Mouse (Mus musculus): ENCODE data around the gene Kif17.

Gene Kif17

DNA sequence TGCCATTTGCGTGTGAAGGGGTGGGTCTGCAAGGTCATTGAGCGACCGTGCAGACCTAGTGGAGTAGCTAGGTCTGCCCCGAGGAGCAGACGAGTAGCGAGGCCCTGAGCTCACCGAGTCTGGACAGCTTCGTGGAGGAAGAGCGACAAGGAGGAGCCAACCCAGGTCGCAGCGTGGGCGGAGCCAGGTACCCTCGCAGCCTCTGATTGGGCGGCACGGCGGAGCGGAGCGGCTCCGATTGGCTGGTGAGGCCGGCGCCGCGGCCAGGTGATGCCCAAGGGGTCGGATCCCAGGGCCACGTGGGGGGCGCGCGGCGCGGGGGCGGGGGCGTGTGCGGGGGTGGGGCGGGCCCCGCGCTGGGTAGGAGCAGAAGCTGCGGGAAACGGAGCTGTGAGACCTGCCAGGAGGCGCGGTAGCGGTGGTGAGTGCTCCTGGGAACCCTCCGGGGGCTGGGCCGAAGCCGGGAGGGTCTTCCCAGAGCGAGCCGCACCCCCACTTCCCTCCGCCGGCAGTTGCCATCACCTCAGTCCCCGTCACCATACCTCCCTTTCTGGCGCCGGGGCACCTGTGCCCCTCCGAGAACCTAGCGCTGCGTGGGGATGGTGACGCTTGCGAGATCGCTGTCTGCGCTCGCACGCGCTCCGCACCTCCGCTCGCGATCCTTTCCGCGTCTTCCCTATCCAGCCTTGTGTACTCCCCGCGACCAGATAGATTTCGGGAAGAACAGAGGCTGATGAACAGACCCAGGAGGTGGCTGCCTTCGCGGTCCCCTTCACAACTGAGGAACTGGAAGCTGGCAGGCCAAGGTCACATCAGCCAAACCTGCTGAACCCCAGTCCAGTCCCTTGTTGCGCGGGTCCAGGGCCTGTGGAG lies at the start of gene Kif17, which contains the start of gene Sh2d5:
Kif17 (plus strand) TSS at position 348 of the 873 bp plus-strand sequence.
Sh2d5 (plus strand) TSS at position 316 of the 873 bp plus-strand sequence.
- no peak for DNase-seq (ENCODE audit: low spot score)

DNA sequence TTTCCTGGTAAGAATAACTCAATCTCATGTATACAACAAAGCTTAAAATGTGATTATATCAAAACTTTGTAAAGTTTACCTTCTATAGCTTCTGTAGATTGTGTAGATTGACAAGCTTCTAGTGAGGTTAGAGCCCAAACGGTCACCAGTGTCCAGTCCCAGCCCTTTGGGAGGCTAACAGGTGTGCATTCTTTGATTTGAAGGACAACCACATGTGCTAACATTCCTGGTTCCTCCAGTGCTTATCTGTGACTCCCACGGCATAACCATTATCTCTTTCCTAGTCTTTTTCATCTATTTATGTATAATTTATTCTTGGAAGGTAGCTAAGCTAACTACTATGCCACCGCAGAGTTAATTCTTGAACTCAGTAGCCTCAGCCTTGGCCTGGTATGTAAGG lies 49.5 kb upstream of the Kif17 start:
- DNase-seq (ENCODE audit: low spot score) = no peak

DNA sequence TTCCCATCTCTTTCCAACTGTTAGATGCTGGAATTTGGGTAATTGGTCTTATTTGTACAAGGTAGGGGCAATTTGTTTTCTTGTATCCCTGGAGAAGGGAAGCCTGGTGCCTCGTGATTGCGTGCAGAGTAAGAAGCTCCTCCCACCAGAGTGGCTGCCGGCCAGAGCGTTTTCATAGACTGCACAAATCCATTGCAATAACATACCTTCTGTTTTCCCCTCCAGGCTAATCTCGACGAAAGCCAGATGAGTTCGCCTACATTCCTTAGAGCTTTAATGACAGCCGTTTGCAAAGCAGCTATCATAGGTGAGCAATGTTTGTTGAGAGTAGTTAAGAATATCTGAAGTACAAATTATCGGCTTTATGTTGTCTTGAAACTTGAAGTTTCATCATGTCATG lies 48.5 kb upstream of the Kif17 start:
- no peak for DNase-seq (ENCODE audit: low spot score)

DNA sequence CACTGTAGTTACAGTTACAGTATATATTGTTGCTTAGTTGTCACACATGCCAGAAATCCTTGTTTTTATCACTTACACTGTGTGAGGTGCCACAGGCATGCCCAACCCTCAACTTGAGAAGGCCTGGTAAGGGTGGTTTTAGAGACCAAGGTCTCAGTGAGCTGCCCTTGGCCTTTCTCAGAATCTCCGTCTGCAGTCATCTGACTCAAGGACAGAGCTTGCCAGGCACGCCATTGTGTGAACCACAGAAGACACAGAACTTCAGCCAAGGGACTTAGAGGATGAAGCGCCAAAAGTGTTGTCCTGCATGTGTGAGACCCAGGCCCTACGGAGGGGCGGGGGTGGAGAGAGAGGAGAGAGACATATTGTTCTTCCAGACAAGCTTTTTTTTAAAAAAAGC lies 40.1 kb upstream of the Kif17 start:
- DNase-seq (ENCODE audit: low spot score) = no peak

DNA sequence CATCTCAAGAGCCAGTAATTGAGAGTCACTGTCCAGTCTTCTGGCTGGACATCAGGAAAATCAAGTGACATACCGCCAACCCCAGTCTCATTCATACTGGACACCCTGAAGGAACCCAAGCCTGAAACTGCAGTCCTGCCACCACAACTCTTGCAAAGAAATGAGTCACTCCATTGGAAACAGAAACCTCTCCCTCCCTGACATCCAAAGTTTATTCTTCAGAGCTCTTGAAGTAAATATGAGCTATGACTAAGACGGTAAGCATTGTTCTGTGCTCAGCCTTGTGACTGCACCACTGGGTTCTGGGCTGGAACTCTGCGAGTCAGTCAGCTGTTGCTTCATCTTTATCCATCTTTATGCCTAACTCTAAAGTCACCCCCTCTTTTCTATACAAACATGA lies 36.4 kb upstream of the Kif17 start:
- DNase-seq (ENCODE audit: low spot score) = no peak

DNA sequence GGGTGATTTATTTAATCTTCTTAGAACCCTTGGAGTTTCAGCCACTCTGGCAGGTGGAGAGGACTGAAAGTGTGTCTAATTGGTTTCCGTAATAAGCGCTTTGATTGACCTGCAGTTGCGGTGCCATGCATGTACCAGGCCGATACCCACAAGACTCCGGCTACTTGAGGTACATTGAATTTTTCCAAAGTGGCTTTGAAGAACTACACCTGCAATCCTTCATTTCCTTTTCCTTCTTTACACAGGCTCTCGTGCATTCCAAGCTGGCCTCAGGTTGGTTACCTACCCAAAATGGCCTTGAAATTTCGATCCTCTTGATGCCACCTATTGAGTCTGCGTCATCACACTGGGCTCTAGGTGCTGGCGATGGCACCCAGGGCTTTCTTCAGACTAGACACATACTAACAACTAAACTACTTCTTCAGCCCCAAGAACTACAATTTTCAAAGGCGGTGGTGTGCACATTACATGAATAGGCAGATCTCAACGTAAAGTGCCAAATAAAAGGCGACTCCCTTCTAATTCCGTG lies 34.5 kb upstream of the Kif17 start:
- no peak for DNase-seq (ENCODE audit: low spot score)

DNA sequence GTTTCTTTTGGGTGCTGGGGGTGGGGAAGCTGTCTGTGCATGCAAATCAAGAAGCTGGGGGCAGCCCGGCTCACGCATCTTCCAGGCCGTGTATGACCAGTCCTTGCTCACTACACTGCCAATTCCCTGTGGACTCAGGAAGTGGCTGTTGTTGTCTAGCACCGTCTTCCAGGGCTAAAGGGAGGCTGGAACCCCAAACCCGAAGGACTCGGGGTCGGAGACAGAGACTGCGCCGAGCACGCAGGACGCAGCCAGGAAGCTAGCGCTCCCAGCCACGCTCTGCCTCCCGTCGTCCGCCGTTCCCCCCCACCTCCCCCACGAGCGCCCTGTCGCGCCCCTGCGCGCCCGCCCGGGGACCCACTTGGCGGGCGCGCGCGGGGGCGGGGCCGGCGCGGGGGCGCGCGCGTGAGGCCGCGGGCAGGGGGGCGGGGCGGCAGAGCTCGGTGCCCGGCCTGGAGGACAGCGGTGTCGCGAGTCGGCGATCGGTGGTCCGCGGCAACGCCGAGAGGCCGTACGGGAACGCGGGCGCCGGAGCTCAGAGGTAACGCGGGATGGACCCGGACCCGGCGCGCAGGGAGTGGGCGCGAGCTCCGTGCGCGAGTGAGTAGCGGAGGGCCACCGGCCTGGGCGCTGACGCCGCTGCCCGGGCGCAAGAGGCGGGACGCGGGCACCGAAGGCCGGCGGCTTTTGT lies 33.9 kb upstream of the Kif17 start, which contains the start of gene Hp1bp3:
Hp1bp3 (plus strand) TSS at position 97 of the 691 bp plus-strand sequence.
- peak; percentile 32 for DNase-seq (ENCODE audit: low spot score)

DNA sequence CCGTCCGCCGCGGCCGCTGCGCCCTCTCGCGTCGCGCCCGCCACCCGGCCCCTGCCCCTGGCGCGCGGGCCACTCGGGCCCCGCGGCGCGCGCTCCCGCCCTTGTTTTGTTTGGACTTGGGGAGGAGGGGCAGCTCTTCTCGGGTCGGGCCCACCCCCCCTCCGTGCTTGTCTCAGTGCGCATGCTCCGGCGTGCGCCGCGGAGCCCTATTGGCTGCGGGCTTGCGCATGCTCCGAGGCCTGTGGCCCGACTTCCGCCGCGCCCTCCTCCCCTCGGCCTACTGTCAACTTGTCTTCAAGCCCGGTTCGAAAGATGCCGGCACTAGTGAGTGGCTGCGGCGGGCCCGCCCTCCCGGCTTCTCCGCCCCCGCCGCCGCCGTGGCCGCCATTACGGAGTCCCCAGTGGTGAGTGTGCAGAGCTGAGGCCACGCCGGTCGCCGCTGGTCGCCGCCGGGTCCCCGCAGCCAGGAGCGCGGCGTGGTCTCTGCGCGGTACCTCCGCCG lies 33.3 kb upstream of the Kif17 start:
- peak; percentile 92 for DNase-seq (ENCODE audit: low spot score)

DNA sequence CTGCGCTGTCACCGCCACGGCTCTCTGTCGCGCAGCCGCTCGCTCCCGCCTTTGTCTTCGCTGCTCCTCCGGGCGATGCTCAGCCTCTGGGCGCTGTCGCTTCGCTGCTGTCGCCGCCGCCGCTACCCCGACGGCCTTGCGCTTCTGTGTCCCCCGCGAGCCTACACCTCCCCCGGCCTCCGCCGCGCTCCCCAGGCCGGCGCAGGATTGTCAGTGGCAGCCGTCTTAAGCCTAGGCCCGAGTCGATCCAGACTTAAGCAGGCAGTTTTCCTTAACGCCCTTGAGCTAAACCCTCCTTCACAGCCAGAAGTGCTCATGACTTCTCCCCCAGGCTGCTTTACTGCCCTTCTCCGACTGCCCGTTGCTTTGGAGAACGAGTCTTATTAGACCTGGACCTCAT lies 32.8 kb upstream of the Kif17 start:
- DNase-seq (ENCODE audit: low spot score) = no peak

DNA sequence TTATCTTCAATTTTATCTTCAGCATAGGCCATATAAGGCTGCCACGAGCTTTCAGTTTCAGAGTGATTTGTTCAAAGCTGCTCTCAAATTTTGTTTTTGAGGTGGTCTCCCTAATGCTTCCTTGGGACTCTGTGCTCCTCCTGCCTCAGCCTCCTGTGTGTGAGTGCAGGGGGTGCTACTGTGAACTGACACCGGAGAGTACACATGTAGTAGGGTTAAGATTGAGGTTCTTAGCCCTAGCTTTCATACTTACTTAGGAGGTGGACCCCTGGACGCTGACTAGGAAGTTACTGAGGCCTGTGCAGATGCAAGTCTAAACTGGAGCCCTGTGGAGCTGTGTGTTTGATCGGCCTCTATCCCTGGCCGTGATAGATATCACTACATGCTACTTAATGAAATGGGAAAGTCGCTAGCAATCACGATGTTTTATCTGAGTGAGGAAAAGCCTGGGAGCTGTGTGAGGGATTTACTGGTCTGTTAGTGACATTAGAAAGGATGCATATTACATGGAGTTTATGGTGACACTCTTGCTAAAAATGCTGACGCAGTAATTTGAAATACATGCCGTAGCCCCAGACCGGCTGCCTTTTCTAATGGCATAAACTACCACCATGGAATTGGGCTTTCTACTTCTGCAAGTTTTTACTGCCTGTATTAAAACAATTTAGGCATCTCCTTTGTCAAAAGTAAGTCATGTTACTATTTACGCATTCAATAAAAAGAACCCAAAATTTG lies 32.1 kb upstream of the Kif17 start:
- no peak for DNase-seq (ENCODE audit: low spot score)

DNA sequence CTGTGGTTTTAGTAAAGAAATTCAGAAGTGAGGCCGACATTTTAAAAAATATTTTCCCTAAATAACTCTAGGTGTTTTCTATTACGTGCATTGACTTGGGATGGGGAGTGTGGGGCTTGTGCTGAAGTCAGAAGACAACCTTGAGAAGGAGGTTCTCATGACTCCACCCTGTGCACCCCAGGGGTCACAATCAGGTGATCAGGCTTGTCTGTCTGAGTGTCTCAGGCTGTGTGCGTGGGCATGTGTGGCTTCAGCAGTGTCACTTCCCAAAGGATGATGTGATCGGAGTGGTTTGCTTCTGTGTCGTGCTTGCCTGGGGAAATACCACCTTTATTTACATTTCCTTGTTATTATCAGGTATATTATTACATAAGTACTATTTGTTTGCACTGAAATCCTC lies 30.9 kb upstream of the Kif17 start:
- no peak for DNase-seq (ENCODE audit: low spot score)

DNA sequence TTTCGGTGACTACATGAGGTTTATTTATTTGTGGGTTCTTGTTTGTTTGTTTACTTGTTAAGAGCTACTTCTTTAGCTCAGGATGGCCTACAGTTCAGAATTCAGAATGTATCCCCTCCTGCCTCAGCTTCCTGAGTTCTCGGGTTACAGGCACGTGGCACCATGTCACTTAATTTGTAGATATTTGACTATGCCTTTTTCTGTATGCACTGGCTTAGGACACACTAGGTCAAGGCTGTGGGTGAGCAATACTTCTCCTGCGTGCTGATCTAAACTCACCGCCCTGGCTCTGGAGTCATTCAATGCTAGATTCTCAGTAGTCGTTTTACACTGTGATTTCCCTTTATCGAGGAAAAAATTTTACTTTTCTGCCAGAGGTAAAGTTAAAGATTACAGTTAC lies 29.5 kb upstream of the Kif17 start:
- no peak for DNase-seq (ENCODE audit: low spot score)

DNA sequence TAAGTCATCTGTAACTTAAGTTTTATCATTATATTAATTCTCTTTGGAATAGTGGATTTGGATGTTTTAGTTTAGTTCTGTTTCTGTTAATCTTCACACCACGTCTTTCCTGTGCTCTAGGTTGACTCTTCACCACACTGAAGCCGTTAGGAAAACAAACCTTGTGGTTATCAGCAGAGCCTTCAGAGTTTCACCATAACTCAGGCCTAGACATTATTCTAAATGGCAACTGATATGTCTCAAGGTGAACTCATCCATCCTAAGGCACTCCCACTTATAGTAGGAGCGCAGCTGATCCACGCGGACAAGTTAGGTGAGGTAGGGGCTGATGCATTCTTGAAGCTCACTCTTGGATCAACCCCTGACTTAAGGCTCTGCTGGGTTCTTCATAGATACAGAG lies 28.8 kb upstream of the Kif17 start:
- DNase-seq (ENCODE audit: low spot score) = no peak

DNA sequence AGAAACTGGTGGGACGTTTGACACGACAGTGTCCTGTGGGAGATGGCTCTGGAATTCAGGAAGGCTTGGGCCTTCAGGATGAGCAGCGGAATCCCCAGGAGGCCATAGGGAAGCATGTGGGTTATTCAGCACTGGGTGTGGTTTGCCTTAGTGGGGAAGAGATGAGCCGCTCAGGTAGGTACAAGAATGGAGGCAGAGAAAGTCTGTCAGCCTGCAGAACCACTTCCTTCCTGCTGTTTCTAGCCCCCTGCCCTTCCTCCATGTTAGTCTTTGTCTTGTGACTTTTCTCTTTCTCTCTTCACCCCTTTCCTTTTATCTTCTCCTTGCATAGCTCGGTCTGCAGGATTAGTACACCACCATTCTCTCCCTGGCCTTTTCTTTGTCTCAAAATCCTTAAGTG lies 27.8 kb upstream of the Kif17 start:
- DNase-seq (ENCODE audit: low spot score) = no peak

DNA sequence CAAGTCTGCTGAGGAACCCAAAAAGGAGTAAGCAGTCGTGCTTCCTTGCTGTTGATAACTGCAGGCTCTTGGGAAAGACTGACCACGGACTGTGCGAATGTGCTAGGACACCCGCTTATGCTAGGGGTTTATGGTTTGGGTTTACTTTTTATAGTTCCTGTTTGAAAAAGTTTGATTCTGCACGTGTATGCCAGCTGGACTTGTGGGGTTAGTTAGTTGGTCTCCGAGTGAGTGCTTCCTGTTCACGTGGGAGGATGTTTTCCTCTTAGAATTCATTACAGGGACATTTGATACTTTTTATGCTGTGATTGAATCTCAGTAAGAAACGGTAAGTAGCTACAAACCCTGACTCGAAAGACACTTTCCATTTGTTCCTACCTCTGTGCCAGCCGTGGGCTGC lies 26.6 kb upstream of the Kif17 start:
- no peak for DNase-seq (ENCODE audit: low spot score)

DNA sequence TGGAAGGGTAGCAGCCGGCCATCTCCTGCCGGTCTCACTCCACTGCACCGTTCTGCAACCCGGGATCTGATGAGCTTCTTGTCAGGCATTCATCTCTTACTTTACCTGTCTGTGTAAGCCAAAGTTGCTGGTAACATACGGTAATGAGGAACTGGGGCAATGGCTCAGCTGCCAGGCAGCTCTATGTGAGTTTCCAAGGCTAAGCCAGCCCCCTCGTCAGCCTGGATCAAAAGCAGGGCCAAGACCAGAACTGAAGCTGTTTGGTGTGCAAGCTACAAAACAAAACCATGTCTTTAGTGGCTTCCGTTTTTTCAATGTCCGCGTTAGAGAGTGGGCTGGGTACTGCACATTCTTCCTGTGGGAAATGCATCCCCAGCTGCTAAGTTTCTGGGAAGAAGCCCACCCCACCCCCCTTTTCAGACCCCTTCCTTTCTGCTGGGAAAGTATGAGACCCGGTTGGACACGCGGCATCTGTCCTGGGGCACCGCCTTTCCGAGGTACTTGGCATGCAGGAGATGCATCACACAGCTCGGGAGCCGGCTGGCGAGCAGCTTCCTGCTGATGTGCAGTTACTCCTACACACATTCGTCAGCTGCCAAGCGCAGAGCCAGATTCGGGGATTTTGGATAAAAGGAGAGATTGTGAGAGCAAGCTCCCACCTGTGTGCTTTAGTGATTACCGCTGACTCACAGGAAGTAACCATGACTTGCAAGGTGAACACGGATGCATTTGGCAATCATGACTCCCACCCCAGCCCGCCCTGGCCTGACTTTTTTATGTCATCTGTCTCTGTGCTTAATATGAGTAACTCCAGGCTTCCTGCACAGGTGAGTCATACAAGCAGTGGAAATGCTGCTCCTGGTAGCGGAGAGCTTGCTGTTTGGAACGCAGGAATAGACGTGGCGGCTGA lies 3.2 kb upstream of the Kif17 start:
- DNase-seq (ENCODE audit: low spot score) = no peak

DNA sequence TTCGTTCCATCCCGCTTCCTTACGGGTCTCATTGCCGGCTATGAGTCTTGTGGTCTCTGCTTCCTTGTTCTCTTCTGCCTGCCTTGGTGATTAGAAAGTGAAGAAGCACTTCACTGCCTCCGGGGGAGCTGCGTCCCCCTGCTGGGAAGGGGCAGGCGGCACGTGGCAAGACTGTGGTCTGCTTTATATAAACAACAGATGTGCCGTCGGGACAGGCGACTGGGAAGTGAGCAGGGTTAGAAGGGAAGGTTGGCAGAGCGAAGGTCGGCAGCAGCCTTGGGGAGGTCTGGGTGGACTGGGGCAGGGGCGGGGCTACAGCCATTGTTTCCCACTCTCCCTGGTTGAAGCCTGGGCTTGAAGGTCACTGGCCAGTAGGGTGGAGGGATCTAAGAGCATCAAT lies 1.6 kb downstream of the Kif17 start:
- DNase-seq (ENCODE audit: low spot score) = no peak

DNA sequence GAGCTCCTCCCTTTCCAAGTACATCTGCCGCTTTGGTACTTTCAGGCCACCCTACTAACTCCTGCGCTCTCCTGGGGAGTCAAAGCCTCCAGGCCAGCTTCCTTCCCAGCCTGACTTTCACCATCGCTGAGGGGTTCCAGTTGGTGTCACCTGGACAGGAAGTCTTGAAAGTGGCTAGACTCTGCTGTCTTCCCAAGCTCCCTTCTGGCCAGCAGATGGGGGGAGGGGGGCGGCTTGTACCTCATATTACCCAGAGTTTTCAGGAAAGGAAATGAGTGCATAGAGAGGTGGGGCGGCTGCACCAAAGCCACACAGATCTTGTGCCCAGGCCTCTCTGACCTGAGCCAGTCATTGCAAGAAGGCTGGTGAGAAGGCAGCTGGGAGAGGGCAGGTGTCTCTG lies 2.0 kb downstream of the Kif17 start:
- no peak for DNase-seq (ENCODE audit: low spot score)

DNA sequence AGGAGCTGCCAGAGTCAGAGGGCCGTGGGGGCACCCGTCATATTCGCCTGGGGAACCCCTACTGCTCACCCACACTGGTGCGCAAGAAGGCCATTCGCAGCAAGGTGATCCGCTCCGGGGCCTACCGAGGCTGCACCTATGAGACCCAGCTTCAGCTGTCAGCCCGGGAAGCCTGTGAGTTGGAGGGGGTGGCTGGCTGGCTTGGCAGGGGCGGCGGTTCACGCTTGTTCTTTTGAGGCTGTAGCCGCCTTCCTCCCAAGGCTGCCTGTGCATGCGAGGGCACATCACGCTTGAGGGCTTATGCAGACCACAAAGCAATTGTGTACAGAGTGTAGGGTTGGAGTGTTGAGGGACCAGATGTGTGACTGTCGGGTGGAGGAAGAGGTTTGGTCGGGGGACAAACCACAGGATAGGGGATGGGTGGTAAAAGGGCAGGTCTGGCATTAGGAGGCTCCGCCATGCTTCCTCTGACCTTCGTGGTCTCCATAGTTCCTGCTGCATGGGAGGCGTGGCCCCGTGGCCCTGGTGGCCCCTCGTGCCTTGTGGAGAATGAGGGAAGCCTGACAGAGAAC lies 7.0 kb downstream of the Kif17 start:
- no peak for DNase-seq (ENCODE audit: low spot score)

DNA sequence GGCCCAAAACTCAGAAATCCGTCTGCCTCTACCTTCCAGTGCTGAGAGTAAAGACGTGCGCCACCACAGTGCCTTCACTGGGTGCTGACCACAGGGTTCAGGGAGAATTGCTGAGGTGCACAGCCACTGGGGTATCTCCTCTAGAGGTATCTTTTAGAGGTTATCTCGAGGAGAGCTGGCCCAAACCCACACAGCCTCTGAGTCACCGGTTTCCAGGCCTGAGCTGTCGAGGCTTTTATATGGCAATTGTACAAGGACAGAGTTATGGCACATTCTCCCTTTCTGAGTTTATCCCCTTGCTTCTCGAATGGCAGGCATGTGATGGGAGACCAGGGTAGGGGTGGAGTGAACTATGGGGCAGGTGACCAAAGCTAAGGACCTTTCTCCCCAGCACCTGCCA lies 8.4 kb downstream of the Kif17 start:
- DNase-seq (ENCODE audit: low spot score) = no peak

DNA sequence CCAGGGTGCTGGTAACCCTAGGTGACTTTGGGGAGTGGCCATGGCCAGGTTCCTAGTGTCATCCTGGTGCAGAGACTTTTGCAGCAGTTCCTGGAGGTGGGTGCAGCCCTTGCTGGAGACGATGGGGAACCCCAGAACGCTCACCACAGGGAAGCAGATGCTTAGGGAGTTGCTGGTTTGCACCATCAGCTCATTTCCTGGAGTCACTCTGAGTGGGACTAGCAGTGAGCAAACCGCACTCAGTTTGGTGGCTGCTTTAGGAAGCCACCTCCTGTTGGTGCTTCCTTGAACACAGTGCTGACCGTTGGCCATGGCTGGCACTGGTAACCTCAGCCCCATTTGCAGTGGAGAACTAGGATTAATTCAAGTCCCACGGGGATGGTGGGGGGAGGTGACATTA lies 9.2 kb downstream of the Kif17 start:
- DNase-seq (ENCODE audit: low spot score) = no peak

All from urinary bladder, postnatal 10 days (tissue).